Mouse (Mus musculus) forebrain, embryonic 13.5 days (tissue): Measurements from ENCODE around the gene Wsb1. TPM values are rescaled to one million over a fixed set of nuclear protein-coding genes. Genes with fewer than 3 reads are reported as not detected.
"Not testable (repeated sequence)": the region's sequence is repeated elsewhere in the genome, so short reads cannot be mapped to it uniquely, and the experiment has no call there.

Experiments
- ATAC-seq: fragments of 200-750 bp; cut with Nextera tagmentation; 2 replicates; pipeline ENCODE4 v1.8.0; 2017
- H3K27ac ChIP-seq: fragments of 300-500 bp; sonication (generic); 2 replicates; pipeline ENCODE4 v1.5.1; 2015; ENCODE audit warnings: inconsistent platforms, mild to moderate bottlenecking, moderate library complexity
- H3K27me3 ChIP-seq: fragments of 300-500 bp; sonication (generic); 2 replicates; pipeline ENCODE4 v1.6.1; 2015; ENCODE audit warnings: mild to moderate bottlenecking, inconsistent platforms
- H3K36me3 ChIP-seq: fragments of 300-500 bp; sonication (generic); 2 replicates; pipeline ENCODE4 v1.6.1; 2015; ENCODE audit warnings: mild to moderate bottlenecking, inconsistent platforms; ENCODE audit not compliant: poor library complexity, severe bottlenecking
- H3K4me1 ChIP-seq: fragments of 300-500 bp; sonication (generic); 2 replicates; pipeline ENCODE4 v1.6.1; 2015; ENCODE audit warnings: inconsistent platforms
- H3K4me2 ChIP-seq: fragments of 300-500 bp; sonication (generic); 2 replicates; pipeline ENCODE4 v1.6.1; 2015; ENCODE audit warnings: inconsistent platforms, mild to moderate bottlenecking, moderate library complexity
- H3K4me3 ChIP-seq: fragments of 300-500 bp; sonication (generic); 2 replicates; pipeline ENCODE4 v1.5.1; 2015; ENCODE audit warnings: mild to moderate bottlenecking, inconsistent platforms
- H3K9ac ChIP-seq: fragments of 300-500 bp; sonication (generic); 2 replicates; pipeline ENCODE4 v1.6.1; 2015; ENCODE audit warnings: mild to moderate bottlenecking, inconsistent platforms
- H3K9me3 ChIP-seq: fragments of 300-500 bp; sonication (generic); replicated peaks from 2 replicates; pipeline ENCODE4 v1.6.1; 2016; ENCODE audit warnings: inconsistent platforms
- WGBS: fragments of 180-500 bp; shearing (Covaris S2); methylation state at CpG from one replicate; pipeline ENCODE4 v1.1.7; 2015; 5-methylcytosine and 5-hydroxymethylcytosine counted together
- polyA plus RNA-seq: library from polyadenylated mRNA; unstranded; fragments of >200 nt; fragmentation: Nextera tagmentation; extraction: Ambion mirVana; gene quantifications from 2 replicates; pipeline ENCODE4 v1.2.1, GENCODE M21; 2015

Wsb1 gene
- polyA plus RNA-seq, 1 experiment from 2014 or later: 367 TPM

DNA sequence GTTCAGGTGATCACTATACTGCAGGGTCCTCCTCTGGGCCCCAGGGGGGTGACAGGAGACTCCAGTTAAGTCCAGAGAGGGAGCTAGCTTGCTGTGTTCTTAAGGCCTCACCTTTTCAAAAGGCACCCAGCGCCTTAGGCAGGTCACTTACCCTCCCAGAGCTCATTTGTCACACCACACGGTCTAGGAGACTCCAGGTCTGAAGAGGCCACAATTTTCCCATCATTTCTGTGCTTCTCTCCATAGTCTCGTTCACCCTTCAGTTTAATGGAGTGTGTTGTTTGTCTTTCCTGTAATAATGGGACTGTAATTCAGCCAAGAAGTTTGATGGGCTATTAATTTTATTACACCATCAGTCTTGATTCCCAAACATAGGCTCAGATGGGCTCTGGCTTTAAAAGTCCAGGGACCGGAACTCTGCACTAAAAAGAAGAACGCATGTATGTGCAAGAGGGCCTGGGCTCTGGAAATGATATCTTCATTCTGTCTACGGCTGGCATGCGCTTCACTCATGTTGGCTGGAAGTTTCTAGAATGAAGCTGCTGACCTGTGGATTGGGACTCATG is 33.9 kb upstream of the Wsb1 start:
- ATAC-seq: no peak

DNA sequence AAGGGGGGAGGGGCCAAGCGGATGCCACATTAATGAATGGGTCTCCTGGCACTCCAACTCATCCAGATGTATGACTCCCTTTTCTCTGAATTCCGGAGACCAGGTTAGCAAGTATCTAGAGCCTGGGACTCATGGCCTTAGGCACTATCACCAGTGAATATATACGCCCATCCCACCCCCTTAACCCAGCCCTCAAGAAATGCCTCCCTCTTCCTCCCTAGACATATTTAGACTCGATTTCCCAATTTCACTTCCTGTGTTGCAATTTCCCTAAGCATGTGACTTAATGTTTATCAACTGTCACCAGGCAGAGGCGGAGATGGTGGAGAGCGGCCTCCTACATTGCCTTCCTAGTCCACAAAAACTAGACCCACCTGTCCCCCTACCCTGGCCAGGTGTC is 33.0 kb upstream of the Wsb1 start:
- no peaks in the 10 kb centered on the region for H3K4me1 ChIP-seq
- H3K27ac ChIP-seq: no peak overlapping the region
- ATAC-seq: no peak
- no peaks in the 10 kb centered on the region for H3K27me3 ChIP-seq
- no peak overlapping the region for H3K4me3 ChIP-seq
- WGBS: 83% methylated on average over 6 of the region's 6 CpGs
- H3K9me3 ChIP-seq: 0 out of 2 replicates have a peak, but pooled peaks cover 4% of the 10 kb centered on the region
- no peak overlapping the region for H3K4me2 ChIP-seq
- no peaks in the 10 kb centered on the region for H3K36me3 ChIP-seq
- no peak overlapping the region for H3K9ac ChIP-seq

More for the DNA sequence above, 33.9 kb upstream of the Wsb1 start:
- Histone ChIP-seq H3K27me3 (no peaks in the 10 kb centered on the region), H3K27ac (no peak overlapping the region), H3K4me3 (no peak overlapping the region), H3K4me2 (no peak overlapping the region), H3K9ac (no peak overlapping the region), H3K9me3 (0 out of 2 replicates have a peak, but pooled peaks cover 4% of the 10 kb centered on the region), H3K4me1 (no peaks in the 10 kb centered on the region), H3K36me3 (no peaks in the 10 kb centered on the region)
- WGBS: 82% methylated on average over 7 of the region's 7 CpGs

DNA sequence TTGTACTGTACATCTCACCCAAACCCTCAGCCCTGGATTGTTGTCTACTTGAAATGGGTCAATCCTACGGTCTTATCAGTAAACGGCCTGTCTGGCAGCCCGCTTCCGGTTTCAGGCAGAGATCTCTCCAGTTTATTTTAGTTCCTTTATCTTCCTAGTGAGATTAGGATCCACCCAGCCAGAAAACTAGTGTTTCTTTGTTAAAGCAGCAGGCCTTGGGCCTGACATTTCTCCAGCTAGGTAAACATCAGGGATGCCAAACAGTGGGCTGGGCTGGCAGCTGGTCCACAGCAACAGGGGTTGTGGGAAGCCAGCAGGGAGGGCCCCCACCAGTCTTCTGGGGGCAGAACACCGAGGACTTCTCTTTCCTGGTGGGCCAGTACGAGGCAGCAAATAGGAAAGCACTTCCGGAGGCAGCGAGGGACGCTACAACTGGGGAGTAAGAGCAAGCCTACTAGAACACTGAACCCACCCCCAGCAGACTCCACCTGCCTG is 31.9 kb upstream of the Wsb1 start:
- no peak for ATAC-seq
- Histone ChIP-seq H3K9ac (no peak overlapping the region), H3K36me3 (no peaks in the 10 kb centered on the region), H3K4me2 (no peak overlapping the region), H3K27ac (no peak overlapping the region), H3K27me3 (no peaks in the 10 kb centered on the region), H3K4me1 (no peaks in the 10 kb centered on the region), H3K9me3 (0 out of 2 replicates have a peak, but pooled peaks cover 4% of the 10 kb centered on the region), H3K4me3 (no peak overlapping the region)
- 84% methylated on average over 9 of the region's 9 CpGs for WGBS

- Histone ChIP-seq H3K9ac (no peak overlapping the region), H3K4me3 (no peak overlapping the region), H3K4me1 (peaks cover 4% of the 10 kb centered on the region; the same call in 1 of the 2 replicates), H3K27ac (no peak overlapping the region), H3K4me2 (no peak overlapping the region), H3K9me3 (0 out of 2 replicates have a peak, but pooled peaks cover 4% of the 10 kb centered on the region), H3K36me3 (no peaks in the 10 kb centered on the region), H3K27me3 (no peaks in the 10 kb centered on the region)
- 91% methylated on average over 4 of the region's 4 CpGs for WGBS
- no peak for ATAC-seq
Observed at GRCm38 (mm10) chr11:79283350-79284030, 29.0 kb upstream of the Wsb1 start.

DNA sequence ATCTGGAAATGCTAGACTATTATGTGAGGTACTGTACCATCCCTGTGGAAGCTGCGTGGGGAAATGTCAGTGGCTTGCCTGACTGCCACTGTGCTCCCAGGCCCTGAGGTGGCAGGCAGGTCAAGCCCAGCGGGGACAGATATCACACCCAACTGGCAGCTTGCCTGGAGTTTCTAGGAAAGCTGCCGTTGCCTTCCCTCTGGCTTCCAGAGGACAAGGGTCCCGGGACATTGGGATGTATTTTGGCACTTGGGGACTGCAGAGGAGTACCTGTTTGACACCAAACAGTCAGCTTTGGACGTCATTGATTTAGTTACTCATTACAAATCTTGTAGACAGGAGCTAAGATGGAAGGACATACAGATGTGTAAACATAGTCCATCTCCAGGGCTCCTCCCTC is 26.9 kb upstream of the Wsb1 start:
- 0 out of 2 replicates have a peak, but pooled peaks cover 4% of the 10 kb centered on the region for H3K9me3 ChIP-seq
- no peak overlapping the region for H3K9ac ChIP-seq
- H3K4me2 ChIP-seq: no peak overlapping the region
- H3K27ac ChIP-seq: no peak overlapping the region
- H3K36me3 ChIP-seq: no peaks in the 10 kb centered on the region
- H3K27me3 ChIP-seq: no peaks in the 10 kb centered on the region
- 75% methylated on average over 5 of the region's 5 CpGs for WGBS
- no peak overlapping the region for H3K4me3 ChIP-seq
- H3K4me1 ChIP-seq: peaks cover 4% of the 10 kb centered on the region; the same call in 1 of the 2 replicates
- ATAC-seq: no peak

GRCm38 (mm10) chr11:79279732-79280405 is 25.4 kb upstream of the Wsb1 start:
- no peaks in the 10 kb centered on the region for H3K36me3 ChIP-seq
- ATAC-seq: no peak
- H3K27ac ChIP-seq: no peak overlapping the region
- no peak overlapping the region for H3K4me2 ChIP-seq
- peaks cover 4% of the 10 kb centered on the region; the same call in 1 of the 2 replicates for H3K4me1 ChIP-seq
- H3K27me3 ChIP-seq: no peaks in the 10 kb centered on the region
- H3K9ac ChIP-seq: no peak overlapping the region
- 52% methylated on average over 2 of the region's 2 CpGs for WGBS
- H3K4me3 ChIP-seq: no peak overlapping the region
- H3K9me3 ChIP-seq: 0 out of 2 replicates have a peak, but pooled peaks cover 4% of the 10 kb centered on the region

DNA sequence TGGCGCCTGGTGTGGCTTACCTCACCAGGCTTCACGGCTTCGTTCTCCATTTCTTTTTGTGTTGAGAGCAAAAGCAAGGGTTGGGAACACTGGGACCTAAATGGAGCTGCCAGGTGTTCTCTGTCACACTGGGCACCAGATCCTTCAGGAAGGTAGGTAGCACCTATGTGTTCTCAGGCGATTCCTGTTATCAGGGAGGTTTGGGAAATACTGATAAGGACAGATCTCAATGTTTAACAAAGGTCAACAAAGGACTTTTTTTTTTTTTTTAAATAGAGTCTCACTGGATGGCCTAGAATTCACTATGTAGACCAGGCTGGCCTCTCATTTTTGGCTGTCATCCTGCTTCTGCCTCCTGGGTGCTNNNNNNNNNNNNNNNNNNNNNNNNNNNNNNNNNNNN is 19.3 kb upstream of the Wsb1 start:
- Histone ChIP-seq H3K27ac (no peak overlapping the region), H3K4me3 (no peak overlapping the region), H3K27me3 (no peaks in the 10 kb centered on the region), H3K4me1 (no peaks in the 10 kb centered on the region), H3K4me2 (no peak overlapping the region), H3K9ac (no peak overlapping the region), H3K36me3 (no peaks in the 10 kb centered on the region), H3K9me3 (no peaks in the 10 kb centered on the region)
- ATAC-seq: no peak
- 85% methylated on average over 4 of the region's 4 CpGs for WGBS

DNA sequence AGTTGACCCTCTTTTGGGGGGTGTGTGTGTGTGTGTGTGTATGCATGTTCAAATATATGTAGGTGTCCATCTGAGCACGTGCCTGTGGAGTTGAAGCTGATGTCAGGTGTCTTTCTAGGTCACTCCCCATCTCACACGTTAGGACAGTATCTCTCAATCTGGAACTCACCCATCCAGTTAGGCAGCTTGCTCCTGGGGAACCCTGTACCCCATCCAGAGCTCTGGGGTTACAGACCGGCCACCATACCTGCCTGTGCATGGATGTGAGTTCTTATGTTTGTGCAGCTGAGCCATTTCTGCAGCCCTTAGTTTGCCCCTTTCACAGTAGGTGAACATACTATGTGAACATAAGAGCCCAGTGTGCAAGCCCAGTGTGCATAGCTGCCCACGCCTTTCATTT is 18.6 kb upstream of the Wsb1 start:
- Histone ChIP-seq H3K36me3 (no peaks in the 10 kb centered on the region), H3K9ac (no peak overlapping the region), H3K9me3 (no peaks in the 10 kb centered on the region), H3K4me3 (no peak overlapping the region), H3K4me1 (no peaks in the 10 kb centered on the region), H3K4me2 (no peak overlapping the region), H3K27me3 (no peaks in the 10 kb centered on the region), H3K27ac (no peak overlapping the region)
- no peak for ATAC-seq
- WGBS: 69% methylated on average over 4 of the region's 4 CpGs

- 7% methylated on average over 1 of the region's 1 CpGs for WGBS
- no peak overlapping the region for H3K27ac ChIP-seq
- no peak overlapping the region for H3K4me2 ChIP-seq
- no peaks in the 10 kb centered on the region for H3K36me3 ChIP-seq
- H3K9me3 ChIP-seq: no peaks in the 10 kb centered on the region
- no peaks in the 10 kb centered on the region for H3K27me3 ChIP-seq
- H3K9ac ChIP-seq: no peak overlapping the region
- H3K4me1 ChIP-seq: 0 out of 2 replicates have a peak, but pooled peaks cover 3% of the 10 kb centered on the region
- H3K4me3 ChIP-seq: no peak overlapping the region
- no peak for ATAC-seq
Observed at GRCm38 (mm10) chr11:79267171-79267570, 12.7 kb upstream of the Wsb1 start.

- H3K4me1 ChIP-seq: 0 out of 2 replicates have a peak, but pooled peaks cover 3% of the 10 kb centered on the region
- H3K4me2 ChIP-seq: no peak overlapping the region
- no peak overlapping the region for H3K4me3 ChIP-seq
- ATAC-seq: no peak
- 0 out of 2 replicates have a peak, but pooled peaks cover 3% of the 10 kb centered on the region for H3K9me3 ChIP-seq
- no peaks in the 10 kb centered on the region for H3K27me3 ChIP-seq
- 70% methylated on average over 3 of the region's 3 CpGs for WGBS
- H3K36me3 ChIP-seq: no peaks in the 10 kb centered on the region
- H3K9ac ChIP-seq: no peak overlapping the region
- no peak overlapping the region for H3K27ac ChIP-seq
Observed at GRCm38 (mm10) chr11:79264376-79264775, 9.9 kb upstream of the Wsb1 start.

DNA sequence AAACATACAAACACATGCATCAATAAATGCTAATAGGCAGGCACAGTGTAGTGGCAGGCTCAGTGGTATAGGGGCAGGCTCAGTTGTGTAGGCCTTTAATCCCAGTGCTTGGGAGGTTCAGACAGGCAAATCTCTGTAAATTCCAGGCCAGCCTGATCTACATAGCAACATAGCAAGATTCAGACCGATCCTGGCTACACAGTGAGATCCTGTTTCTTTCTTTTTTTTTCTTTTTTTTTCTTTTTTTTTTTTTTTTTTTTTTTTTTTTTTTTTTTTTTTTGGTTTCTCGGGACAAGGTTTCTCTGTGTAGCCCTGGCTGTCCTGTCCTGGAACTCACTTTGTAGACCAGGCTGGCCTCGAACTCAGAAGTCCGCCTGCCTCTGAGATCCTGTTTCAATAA is 5.7 kb upstream of the Wsb1 start:
- not testable (repeated sequence) for H3K27me3 ChIP-seq, H3K4me2 ChIP-seq, H3K9ac ChIP-seq, H3K27ac ChIP-seq, H3K9me3 ChIP-seq, H3K36me3 ChIP-seq, H3K4me3 ChIP-seq, H3K4me1 ChIP-seq, ATAC-seq
- 89% methylated on average over 4 of the region's 4 CpGs for WGBS

GRCm38 (mm10) chr11:79258738-79259137 is 4.3 kb upstream of the Wsb1 start:
- WGBS: 84% methylated on average over 6 of the region's 6 CpGs
- Histone ChIP-seq H3K4me1 (0 out of 2 replicates have a peak, but pooled peaks cover 3% of the 10 kb centered on the region), H3K4me3 (no peak overlapping the region), H3K9ac (no peak overlapping the region), H3K27me3 (0 out of 2 replicates have a peak, but pooled peaks cover 2% of the 10 kb centered on the region), H3K36me3 (no peaks in the 10 kb centered on the region), H3K9me3 (0 out of 2 replicates have a peak, but pooled peaks cover 3% of the 10 kb centered on the region), H3K4me2 (no peak overlapping the region), H3K27ac (no peak overlapping the region)
- no peak for ATAC-seq
